Mouse (Mus musculus): Measurements from ENCODE around the gene Serpina3g. TPM values are rescaled to one million over a fixed set of nuclear protein-coding genes. Genes with fewer than 3 reads are reported as not detected.

The Serpina3g gene
- 4.1 and 4.5 TPM in 2 replicates for polyA plus RNA-seq (2014; fragmentation: Nextera tagmentation; extraction: Ambion mirVana)

DNA sequence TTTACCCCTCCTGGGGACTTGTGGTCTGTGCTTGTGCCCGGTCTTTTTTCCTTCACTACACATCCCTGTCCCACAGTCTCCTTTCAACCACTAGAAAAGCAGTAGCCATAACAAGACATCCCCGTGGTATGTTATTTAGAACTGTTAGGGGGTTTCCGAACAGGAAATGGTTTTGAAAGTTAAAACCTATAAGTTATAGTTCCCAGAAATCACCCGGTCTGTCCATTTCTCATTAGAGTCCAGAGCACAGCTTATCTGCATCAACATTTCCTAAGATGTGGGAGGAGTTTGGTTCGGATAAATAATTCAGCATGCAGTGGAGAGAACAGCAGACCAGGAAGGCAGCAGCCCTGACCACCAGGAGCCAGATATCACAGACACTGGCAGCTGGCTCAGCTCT lies at the start of gene Serpina3g:
Serpina3g (plus strand) TSS at position 331 of the 400 bp plus-strand sequence.
- Histone ChIP-seq H3K9me3 (ENCODE audit: control insufficient read depth, low read length) (no peaks in the 10 kb centered on the region), H3K4me1 (ENCODE audit: control insufficient read depth, insufficient read depth, low read length) (no peaks in the 10 kb centered on the region), H3K36me3 (ENCODE audit: control insufficient read depth, insufficient read depth, low read length) (no peaks in the 10 kb centered on the region), H3K9ac (ENCODE audit: low read depth, low read length) (no peak within 1 kb of the TSS), H3K27ac (replicated peaks; ENCODE audit: low read depth, low read length) (no peak within 1 kb of the TSS), H3K27me3 (replicated peaks; ENCODE audit: control insufficient read depth, insufficient read depth, low read length) (no peaks in the 10 kb centered on the region), H3K4me2 (ENCODE audit: low read depth, low read length) (no peak within 1 kb of the TSS), H3K4me3 (ENCODE audit: low read depth, low read length) (no peak within 1 kb of the TSS)
- DNase-seq (ENCODE audit: low spot score) (peak; percentile 4), ATAC-seq (ENCODE audit: low read depth) (no peak)
- WGBS, result 39% methylated on average over 5 of the region's 5 CpGs

DNA sequence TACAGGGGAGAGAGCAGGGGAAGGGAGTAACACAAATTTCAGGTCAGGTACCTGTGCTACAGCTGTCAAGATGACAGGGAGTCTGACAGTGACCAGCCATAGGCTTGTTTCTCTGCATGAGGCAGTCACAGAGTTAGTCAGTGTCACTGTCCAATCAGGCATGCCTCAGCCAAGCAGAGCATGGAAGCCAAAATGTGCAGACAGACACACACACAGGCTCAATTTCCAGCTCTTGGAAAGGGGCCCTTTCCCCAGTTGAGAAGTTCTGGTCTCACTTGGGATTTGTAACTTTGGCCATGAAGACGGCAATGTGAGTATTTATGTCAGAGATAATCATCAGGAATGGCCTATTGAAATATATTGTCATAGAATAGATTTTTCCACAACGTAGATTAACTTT lies 46.8 kb upstream of the Serpina3g start:
- no peaks in the 10 kb centered on the region for H3K27me3 ChIP-seq (replicated peaks; ENCODE audit: control insufficient read depth, insufficient read depth, low read length)
- WGBS, result 69% methylated on average over 2 of the region's 2 CpGs
- DNase-seq (ENCODE audit: low spot score) (no peak), ATAC-seq (ENCODE audit: low read depth) (no peak)
- H3K4me1 ChIP-seq (ENCODE audit: control insufficient read depth, insufficient read depth, low read length), result no peaks in the 10 kb centered on the region
- H3K4me2 ChIP-seq (ENCODE audit: low read depth, low read length), result no peak overlapping the region
- no peaks in the 10 kb centered on the region for H3K9me3 ChIP-seq (ENCODE audit: control insufficient read depth, low read length)
- H3K36me3 ChIP-seq (ENCODE audit: control insufficient read depth, insufficient read depth, low read length), result no peaks in the 10 kb centered on the region
- no peak overlapping the region for H3K9ac ChIP-seq (ENCODE audit: low read depth, low read length)
- H3K27ac ChIP-seq (replicated peaks; ENCODE audit: low read depth, low read length), result no peak overlapping the region
- no peak overlapping the region for H3K4me3 ChIP-seq (ENCODE audit: low read depth, low read length)

DNA sequence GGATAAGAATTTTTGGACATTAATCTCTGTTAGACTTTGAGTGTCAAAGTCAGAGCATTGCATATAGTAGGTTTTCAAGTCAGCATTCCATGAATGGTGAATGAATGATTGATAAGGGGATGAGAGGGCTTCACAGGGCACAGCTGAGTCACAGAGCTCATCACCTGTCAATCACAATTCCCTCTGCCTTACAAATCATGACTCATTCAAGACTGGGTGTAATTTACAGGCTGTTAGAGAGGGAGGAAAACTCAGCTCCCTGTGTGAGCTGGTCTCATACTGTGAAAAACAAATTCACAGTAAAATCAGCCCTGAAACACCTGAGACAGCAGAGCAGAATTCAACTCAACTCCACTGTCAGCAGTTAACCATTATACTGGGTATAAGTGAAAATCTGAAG lies 45.2 kb upstream of the Serpina3g start:
- Histone ChIP-seq H3K4me1 (ENCODE audit: control insufficient read depth, insufficient read depth, low read length) (no peaks in the 10 kb centered on the region), H3K9me3 (ENCODE audit: control insufficient read depth, low read length) (no peaks in the 10 kb centered on the region), H3K4me3 (ENCODE audit: low read depth, low read length) (no peak overlapping the region), H3K27me3 (replicated peaks; ENCODE audit: control insufficient read depth, insufficient read depth, low read length) (no peaks in the 10 kb centered on the region), H3K36me3 (ENCODE audit: control insufficient read depth, insufficient read depth, low read length) (no peaks in the 10 kb centered on the region), H3K4me2 (ENCODE audit: low read depth, low read length) (no peak overlapping the region), H3K27ac (replicated peaks; ENCODE audit: low read depth, low read length) (no peak overlapping the region), H3K9ac (ENCODE audit: low read depth, low read length) (no peak overlapping the region)
- DNase-seq (ENCODE audit: low spot score) (no peak), ATAC-seq (ENCODE audit: low read depth) (no peak)

DNA sequence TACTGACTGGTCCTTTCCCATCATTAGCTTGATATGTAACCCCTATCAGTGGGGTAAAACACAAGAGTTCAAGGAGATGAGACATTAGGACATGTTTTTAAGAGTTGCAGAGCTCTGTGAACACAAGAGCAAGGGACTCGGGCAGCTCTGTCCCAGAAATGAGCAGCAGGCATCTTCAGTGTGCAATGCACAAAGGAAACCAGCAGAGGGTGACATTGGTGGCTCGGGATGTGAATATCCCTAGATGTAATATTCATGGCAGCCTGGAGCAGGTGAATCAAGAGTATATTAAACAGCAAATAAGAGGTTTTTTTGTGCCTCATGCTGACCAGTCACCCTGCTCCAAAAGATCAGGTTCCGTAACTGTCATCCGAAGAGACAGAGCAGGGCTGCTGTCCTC lies 26.9 kb upstream of the Serpina3g start:
- 79% methylated on average over 4 of the region's 4 CpGs for WGBS
- no peak overlapping the region for H3K27ac ChIP-seq (replicated peaks; ENCODE audit: low read depth, low read length)

DNA sequence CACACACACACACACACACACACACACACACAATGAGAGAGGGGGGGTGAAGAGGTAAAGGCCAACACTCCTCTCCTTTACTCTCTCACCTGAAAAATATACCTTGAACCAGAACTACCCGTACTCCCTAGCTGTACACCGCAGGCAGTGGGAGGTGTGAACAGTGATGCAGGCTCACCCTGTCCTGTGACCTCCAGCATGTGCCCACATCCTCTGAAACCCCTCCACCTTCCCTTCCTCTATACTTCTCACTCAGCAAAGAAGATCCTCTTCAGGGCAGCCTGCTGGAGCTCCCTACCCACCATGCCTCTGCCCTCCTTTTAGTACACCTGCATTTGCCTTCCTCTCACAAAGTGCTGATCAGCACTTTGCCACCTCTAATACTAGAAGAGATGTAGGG lies 26.2 kb upstream of the Serpina3g start:
- H3K27ac ChIP-seq (replicated peaks; ENCODE audit: low read depth, low read length), result no peak overlapping the region
- no peaks in the 10 kb centered on the region for H3K27me3 ChIP-seq (replicated peaks; ENCODE audit: control insufficient read depth, insufficient read depth, low read length)
- no peak overlapping the region for H3K4me2 ChIP-seq (ENCODE audit: low read depth, low read length)
- DNase-seq (ENCODE audit: low spot score) (no peak), ATAC-seq (ENCODE audit: low read depth) (no peak)
- H3K36me3 ChIP-seq (ENCODE audit: control insufficient read depth, insufficient read depth, low read length), result no peaks in the 10 kb centered on the region
- H3K9me3 ChIP-seq (ENCODE audit: control insufficient read depth, low read length), result no peaks in the 10 kb centered on the region
- WGBS, result 96% methylated on average over 2 of the region's 2 CpGs
- no peak overlapping the region for H3K4me3 ChIP-seq (ENCODE audit: low read depth, low read length)
- no peak overlapping the region for H3K9ac ChIP-seq (ENCODE audit: low read depth, low read length)
- H3K4me1 ChIP-seq (ENCODE audit: control insufficient read depth, insufficient read depth, low read length), result no peaks in the 10 kb centered on the region

More for the DNA sequence above, 26.9 kb upstream of the Serpina3g start:
- Histone ChIP-seq H3K27me3 (replicated peaks; ENCODE audit: control insufficient read depth, insufficient read depth, low read length) (no peaks in the 10 kb centered on the region), H3K4me2 (ENCODE audit: low read depth, low read length) (no peak overlapping the region), H3K4me1 (ENCODE audit: control insufficient read depth, insufficient read depth, low read length) (no peaks in the 10 kb centered on the region), H3K4me3 (ENCODE audit: low read depth, low read length) (no peak overlapping the region), H3K9ac (ENCODE audit: low read depth, low read length) (no peak overlapping the region), H3K9me3 (ENCODE audit: control insufficient read depth, low read length) (no peaks in the 10 kb centered on the region), H3K36me3 (ENCODE audit: control insufficient read depth, insufficient read depth, low read length) (no peaks in the 10 kb centered on the region)
- DNase-seq (ENCODE audit: low spot score) (no peak), ATAC-seq (ENCODE audit: low read depth) (no peak)

DNA sequence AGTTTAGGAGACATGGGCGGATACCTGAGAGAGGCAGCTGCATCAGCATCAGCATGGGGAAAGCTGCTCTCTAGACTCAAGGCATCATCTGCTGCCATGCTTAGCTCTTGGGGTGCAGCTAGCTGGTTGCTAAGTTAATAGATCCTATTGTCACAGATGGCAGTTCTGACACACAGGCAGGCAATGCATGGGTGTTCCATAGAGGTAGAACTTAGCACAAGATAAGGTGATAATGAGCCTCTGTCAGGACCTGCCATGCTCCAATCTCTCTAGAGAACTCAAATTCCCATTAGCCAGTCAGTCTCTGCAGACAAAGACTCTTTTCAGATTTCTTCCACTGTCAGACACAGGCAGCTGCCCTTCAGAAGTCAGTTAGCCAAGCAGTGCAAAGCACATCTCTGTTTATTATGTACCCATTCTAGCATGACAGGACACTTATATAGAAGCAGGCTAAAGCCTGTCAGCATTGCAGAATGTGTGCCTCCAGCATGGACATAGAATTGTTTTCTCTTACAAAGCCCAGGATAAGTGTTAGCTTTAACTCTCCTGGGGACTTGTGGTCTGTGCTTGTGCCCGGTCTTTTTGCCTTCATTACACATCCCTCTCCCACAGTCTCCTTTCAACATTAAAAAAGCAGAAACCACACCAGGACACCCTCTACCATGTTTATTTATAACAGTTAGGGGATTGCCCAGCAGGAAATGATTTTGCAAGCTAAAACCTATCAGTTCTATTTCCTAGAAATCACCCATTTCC lies 22.2 kb upstream of the Serpina3g start:
- H3K4me1 ChIP-seq (ENCODE audit: control insufficient read depth, insufficient read depth, low read length), result no peaks in the 10 kb centered on the region
- no peaks in the 10 kb centered on the region for H3K36me3 ChIP-seq (ENCODE audit: control insufficient read depth, insufficient read depth, low read length)
- DNase-seq (ENCODE audit: low spot score), result no peak
- no peak overlapping the region for H3K27ac ChIP-seq (replicated peaks; ENCODE audit: low read depth, low read length)
- WGBS, result 56% methylated on average over 2 of the region's 2 CpGs
- no peak overlapping the region for H3K4me3 ChIP-seq (ENCODE audit: low read depth, low read length)
- no peak overlapping the region for H3K9ac ChIP-seq (ENCODE audit: low read depth, low read length)
- no peak for ATAC-seq (ENCODE audit: low read depth)
- H3K9me3 ChIP-seq (ENCODE audit: control insufficient read depth, low read length), result no peaks in the 10 kb centered on the region
- no peaks in the 10 kb centered on the region for H3K27me3 ChIP-seq (replicated peaks; ENCODE audit: control insufficient read depth, insufficient read depth, low read length)
- no peak overlapping the region for H3K4me2 ChIP-seq (ENCODE audit: low read depth, low read length)

DNA sequence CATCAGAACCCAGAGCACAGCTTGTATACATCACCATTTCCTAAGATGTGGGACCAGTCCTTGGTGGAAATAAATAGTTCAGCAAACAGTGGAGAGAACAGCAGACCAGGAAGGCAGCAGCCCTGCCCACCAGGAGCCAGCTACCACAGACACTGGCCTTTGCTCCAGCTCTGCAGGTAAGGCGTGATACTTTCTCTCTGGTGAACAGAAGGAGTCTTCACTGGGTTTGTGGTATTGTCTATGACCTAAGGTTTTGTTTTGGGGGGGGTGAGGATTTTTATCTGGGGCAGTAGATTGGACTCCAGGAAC lies 21.6 kb upstream of the Serpina3g start, which contains the start of gene Serpina3f:
Serpina3f (plus strand) TSS at position 100 of the 309 bp plus-strand sequence.
- no peaks in the 10 kb centered on the region for H3K4me1 ChIP-seq (ENCODE audit: control insufficient read depth, insufficient read depth, low read length)
- WGBS, result 61% methylated on average over 1 of the region's 1 CpGs
- H3K27me3 ChIP-seq (replicated peaks; ENCODE audit: control insufficient read depth, insufficient read depth, low read length), result no peaks in the 10 kb centered on the region
- ATAC-seq (ENCODE audit: low read depth) (no peak), DNase-seq (ENCODE audit: low spot score) (no peak)
- no peak within 1 kb of the TSS for H3K4me3 ChIP-seq (ENCODE audit: low read depth, low read length)
- H3K9me3 ChIP-seq (ENCODE audit: control insufficient read depth, low read length), result no peaks in the 10 kb centered on the region
- H3K27ac ChIP-seq (replicated peaks; ENCODE audit: low read depth, low read length), result no peak within 1 kb of the TSS
- no peaks in the 10 kb centered on the region for H3K36me3 ChIP-seq (ENCODE audit: control insufficient read depth, insufficient read depth, low read length)
- no peak within 1 kb of the TSS for H3K9ac ChIP-seq (ENCODE audit: low read depth, low read length)
- H3K4me2 ChIP-seq (ENCODE audit: low read depth, low read length), result no peak within 1 kb of the TSS

DNA sequence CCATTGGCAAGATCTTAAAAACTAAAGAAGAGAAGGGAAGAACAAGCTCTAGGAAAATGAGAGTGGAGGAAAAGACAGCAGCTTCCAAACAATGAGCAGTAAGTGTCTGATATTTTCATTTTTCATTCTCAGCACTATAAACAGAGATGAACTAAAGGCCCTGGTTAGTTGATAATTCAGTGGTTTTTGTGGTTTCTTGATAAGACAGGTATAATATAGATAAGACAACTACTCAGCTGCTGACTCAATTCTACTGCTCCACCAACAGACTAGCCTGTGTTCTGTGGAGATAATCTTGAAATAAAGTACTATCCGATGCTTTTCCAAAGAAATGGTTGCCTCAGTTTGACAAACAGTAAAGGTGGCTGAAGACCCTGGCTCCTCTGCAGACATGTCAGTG lies 20.8 kb upstream of the Serpina3g start:
- Histone ChIP-seq H3K9me3 (ENCODE audit: control insufficient read depth, low read length) (no peaks in the 10 kb centered on the region), H3K4me1 (ENCODE audit: control insufficient read depth, insufficient read depth, low read length) (no peaks in the 10 kb centered on the region), H3K9ac (ENCODE audit: low read depth, low read length) (no peak overlapping the region), H3K27me3 (replicated peaks; ENCODE audit: control insufficient read depth, insufficient read depth, low read length) (no peaks in the 10 kb centered on the region), H3K36me3 (ENCODE audit: control insufficient read depth, insufficient read depth, low read length) (no peaks in the 10 kb centered on the region), H3K4me2 (ENCODE audit: low read depth, low read length) (no peak overlapping the region), H3K4me3 (ENCODE audit: low read depth, low read length) (no peak overlapping the region), H3K27ac (replicated peaks; ENCODE audit: low read depth, low read length) (no peak overlapping the region)
- WGBS, result 83% methylated on average over 1 of the region's 1 CpGs
- DNase-seq (ENCODE audit: low spot score) (no peak), ATAC-seq (ENCODE audit: low read depth) (no peak)

DNA sequence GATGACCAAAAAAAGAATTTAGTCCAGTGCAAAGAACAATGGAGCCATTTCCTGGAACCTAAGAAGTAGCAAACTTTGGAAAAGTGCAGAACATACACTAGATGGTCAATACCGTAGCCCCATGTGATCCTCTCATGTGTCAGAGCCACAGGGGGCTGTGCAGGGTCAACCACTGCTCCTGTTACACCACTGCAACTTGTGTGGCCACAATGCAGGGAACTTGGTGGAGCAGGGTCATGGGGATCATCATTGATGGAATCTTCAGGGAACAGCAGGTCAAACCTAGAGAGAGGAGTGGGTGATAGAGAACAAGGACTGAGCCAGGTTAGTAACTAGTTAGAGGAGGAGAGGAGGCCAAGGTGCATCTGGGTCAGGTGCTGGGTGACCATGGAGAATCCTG lies 14.4 kb upstream of the Serpina3g start:
- ATAC-seq (ENCODE audit: low read depth), result no peak
- DNase-seq (ENCODE audit: low spot score), result no peak
- Histone ChIP-seq H3K9ac (ENCODE audit: low read depth, low read length) (no peak overlapping the region), H3K27ac (replicated peaks; ENCODE audit: low read depth, low read length) (no peak overlapping the region), H3K27me3 (replicated peaks; ENCODE audit: control insufficient read depth, insufficient read depth, low read length) (no peaks in the 10 kb centered on the region), H3K4me1 (ENCODE audit: control insufficient read depth, insufficient read depth, low read length) (no peaks in the 10 kb centered on the region), H3K4me3 (ENCODE audit: low read depth, low read length) (no peak overlapping the region), H3K9me3 (ENCODE audit: control insufficient read depth, low read length) (no peaks in the 10 kb centered on the region), H3K4me2 (ENCODE audit: low read depth, low read length) (no peak overlapping the region), H3K36me3 (ENCODE audit: control insufficient read depth, insufficient read depth, low read length) (no peaks in the 10 kb centered on the region)
- WGBS, result 67% methylated on average over 1 of the region's 1 CpGs
